Mouse (Mus musculus) cerebellum, adult 11-12 months (tissue): ENCODE data around the gene Wee1.
"Not testable (repeated sequence)": the region's sequence is repeated elsewhere in the genome, so short reads cannot be mapped to it uniquely, and the experiment has no call there.

ENCODE experiments used
- DNase-seq: peaks from one replicate; pipeline ENCODE4 v3.0.0; 2022

The Wee1 gene

DNA sequence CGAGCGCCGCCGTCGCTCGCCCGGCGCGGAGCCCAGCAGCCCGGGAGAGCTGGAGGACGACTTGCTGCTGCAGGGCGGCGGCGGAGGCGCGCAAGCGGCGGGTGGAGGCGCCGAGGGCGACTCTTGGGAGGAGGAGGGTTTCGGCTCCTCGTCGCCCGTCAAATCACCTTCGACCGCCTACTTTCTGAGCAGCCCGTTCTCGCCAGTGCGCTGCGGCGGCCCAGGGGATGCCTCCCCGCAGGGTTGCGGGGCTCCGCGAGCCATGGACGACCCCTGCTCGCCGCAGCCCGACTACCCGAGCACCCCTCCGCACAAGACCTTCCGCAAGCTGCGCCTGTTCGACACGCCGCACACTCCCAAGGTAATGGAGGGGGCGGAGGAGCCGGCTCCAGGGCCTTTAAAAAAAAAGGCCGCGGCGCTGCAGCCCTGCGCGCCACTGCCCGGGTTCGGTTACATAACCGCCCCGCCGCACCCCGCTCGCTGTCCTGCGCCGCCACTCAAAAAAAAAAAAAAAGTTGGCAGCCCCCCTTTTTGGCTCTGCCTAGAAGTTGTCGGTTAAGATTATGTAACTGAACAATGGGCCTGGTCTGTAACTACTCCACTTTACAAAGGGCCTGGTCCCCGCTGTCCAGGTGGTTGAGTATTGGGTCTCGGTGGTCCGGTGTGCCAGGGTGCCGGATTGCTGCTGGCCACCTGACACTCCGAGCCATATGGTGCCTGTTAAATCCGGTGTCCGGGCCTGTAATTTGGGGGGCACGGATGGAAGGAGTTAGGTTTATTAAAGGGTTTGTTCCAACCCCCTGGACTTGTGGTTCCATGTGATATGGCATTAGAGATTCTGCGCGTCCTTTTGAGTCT lies 948 bp downstream of the Wee1 start:
- DNase-seq: peak; percentile 84

GRCm38 (mm10) chr7:110123844-110124555 lies 2.2 kb downstream of the Wee1 start:
- peak; percentile 26 for DNase-seq

- no peak for DNase-seq
These were observed 6.7 kb downstream of the Wee1 start for GRCm38 (mm10) chr7:110128566-110128965.

GRCm38 (mm10) chr7:110132272-110132671 lies 10.4 kb downstream of the Wee1 start:
- DNase-seq: not testable (repeated sequence)

DNA sequence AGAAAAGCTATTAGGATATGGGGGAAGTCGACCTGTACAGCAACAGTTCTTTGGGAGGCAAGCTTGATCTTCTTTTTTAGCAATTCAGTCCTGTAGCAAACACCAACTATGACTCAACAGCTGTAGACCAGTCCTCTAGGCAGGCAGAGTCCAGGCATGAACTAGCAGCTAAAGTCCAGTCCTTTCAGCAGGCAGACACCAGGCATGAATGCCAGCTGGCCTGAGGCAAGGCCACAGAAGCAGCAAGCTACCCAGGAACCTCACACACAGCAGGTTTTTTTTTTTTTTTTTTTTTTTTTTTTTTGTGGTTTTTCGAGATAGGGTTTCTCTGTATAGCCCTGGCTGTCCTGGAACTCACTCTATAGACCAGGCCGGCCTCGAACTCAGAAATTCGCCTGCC lies 12.1 kb downstream of the Wee1 start:
- DNase-seq: no peak

GRCm38 (mm10) chr7:110138538-110138937 lies 16.7 kb downstream of the Wee1 start:
- no peak for DNase-seq

GRCm38 (mm10) chr7:110143863-110144262 lies 22.0 kb downstream of the Wee1 start:
- no peak for DNase-seq

DNA sequence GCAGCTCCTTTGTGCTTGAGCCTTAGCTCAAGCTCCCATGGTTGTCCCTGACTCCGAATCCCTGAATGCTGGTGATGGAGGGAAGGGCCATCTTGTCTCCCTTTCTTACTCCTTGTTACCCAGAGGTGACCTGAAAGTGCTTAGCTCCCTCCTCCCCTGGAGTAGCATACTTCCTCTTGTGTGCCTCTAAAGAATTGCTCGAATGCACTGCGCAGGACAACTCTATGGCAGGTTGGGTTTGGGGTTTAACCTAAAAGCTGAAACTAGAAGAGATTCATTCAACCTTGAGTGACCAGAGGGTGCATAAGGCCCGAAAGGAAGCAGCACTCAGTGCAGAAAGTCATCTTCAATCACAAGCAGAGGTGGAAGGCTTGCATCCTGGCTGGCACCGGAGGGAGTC lies 31.0 kb downstream of the Wee1 start:
- no peak for DNase-seq

- no peak for DNase-seq
These were observed 34.9 kb downstream of the Wee1 start for GRCm38 (mm10) chr7:110156712-110157260.

DNA sequence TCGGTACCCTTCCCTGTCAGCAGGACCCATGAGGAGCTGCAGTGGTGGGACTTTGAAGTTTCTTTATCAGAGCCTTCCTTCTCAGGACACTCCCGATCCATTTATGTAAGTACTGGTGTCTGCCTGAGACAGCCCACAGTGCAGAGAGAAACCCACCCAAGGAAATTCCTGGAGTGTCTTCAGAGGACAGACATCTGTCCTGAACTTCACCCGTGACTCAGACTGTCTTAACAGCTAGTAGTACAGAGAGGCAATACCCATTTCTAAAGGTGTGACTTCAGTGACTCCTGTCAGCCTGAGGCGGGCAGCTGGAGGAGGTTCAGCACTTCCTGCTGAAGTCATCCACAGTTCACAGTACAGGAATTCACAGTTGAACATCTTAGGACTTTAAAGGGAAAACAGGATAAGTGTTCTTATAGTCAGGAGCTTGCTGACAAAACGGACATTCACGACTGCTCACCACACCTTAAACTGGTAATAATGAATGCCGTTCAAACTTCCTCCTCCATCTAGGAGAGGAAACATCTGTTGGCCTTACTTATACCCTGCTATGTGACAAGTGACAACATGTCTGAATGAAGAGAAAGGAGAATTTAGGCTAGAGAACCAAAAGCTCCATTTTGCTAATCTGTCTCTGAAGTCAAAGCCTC lies 35.5 kb downstream of the Wee1 start:
- no peak for DNase-seq

DNA sequence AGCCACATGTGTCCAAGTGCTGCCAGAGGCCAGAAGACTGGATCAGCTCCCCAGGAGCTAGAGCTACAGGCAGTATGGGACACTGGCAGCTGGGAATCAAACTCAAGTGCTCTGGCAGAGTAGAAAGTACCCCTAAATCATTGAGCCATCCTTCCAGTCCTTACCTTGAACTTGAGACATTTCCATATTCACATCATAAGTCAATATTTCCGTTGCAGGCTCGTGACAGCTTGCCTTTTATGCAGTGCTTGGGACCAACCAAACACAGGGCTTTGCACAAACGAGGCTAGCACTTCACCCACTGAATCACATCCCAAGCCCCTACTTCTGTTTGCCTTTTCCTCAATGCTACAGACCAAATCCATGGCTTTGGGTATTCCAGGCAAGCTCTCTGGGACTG lies 36.2 kb downstream of the Wee1 start:
- no peak for DNase-seq

DNA sequence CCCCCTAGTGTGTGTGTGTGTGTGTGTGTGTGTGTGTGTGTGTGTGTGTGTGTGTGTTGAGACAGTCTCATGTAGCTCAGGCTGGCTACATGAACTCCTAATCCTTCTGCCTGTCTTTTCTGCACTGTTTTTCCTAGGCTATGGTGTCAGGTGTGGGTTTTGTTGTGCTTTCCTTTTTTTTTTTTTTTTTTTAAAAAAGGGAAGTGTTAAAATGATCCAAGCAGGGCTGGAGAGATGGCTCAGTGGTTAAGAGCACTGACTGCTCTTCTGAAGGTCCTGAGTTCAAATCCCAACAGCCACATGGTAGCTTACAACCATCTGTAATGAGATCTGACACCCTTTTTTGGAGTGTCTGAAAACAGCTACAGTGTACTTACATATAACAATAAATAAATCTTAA lies 38.3 kb downstream of the Wee1 start:
- not testable (repeated sequence) for DNase-seq

DNA sequence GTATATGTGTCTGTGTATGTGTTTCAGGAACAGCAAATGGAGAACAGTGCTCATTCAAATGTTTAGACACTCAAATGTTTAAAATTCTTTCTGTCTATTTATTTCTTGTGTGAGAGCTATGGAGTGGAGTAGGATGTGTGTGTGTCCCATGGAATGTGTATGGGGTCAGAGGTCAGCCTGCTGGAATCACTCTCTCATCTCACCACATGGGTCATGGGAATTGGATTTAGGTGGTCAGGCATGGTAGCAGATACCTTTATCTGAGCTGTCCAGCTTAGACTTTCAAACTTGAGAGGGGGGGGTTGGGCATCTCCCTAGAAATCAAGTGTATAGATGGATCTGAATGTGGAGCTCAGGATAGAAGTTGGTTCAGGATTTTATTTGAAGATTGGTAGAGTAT lies 38.8 kb downstream of the Wee1 start:
- no peak for DNase-seq

- DNase-seq: no peak
These were observed 41.2 kb downstream of the Wee1 start for GRCm38 (mm10) chr7:110163024-110163423.

DNA sequence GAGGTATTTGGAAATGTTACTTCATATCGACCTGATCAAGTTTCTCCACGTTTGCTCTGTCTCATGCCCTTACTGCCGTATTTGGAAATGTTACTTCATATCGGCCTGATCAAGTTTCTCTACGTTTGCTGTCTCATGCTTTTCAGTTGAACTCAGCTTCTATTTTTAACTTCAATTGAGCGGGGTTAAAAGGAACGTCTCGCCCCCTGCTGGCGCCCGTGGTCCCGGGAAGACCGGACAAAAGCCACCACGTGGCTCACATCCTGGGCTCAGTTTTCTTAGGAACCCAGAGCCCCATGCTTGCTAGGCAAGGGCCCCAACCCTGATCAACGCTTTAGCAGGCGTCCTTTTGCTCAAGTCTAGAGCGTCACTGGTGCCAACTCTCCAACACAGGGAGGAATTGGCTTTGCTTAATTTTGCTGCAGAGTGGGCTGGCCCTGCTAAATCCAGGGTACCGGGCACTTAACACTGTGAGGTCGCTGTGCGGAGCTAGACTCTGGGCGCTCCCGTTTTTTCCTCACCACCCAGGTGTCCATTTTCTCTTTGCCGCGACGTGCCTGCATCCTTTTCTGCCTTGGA lies 42.3 kb downstream of the Wee1 start:
- peak; percentile 45 for DNase-seq

DNA sequence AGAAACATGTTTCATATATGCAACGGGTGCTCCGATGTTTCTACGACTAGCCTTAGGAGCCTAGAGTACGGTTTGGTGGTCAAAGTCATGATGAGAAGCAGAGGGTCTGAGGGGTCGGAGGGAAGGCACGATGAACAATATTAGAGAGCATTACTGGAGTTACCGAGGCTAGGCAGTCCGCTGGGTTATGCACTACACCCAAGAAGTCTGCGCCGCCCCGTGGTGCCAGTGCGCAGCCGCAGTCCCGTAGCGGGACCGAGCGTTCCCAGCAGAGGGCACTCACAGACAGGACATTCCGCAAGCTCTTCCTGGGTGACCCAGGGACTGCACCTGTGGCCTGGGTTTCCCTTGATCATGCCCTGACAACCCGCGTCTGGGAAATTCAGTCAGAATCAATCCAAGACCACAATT lies 42.9 kb downstream of the Wee1 start:
- DNase-seq: peak; percentile 87

DNA sequence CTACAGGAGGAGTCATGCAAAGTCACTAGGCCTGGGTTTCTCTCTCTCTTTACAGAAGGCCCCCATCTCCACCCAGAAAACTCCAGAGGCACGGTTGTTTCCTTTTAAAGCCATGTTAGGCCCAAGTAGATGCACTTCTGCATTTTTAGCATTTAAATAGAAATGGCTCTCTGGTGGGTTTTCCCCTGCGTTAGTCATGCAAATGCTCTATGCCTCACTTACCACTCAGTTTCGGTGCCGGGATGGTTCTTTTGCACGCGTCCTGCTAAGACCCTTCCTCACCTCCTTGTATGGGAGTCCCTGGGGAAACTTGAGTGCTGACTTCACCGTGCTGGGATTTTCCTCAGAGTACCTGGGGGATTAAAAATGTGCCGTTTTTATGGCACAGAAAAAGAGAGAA lies 44.4 kb downstream of the Wee1 start:
- DNase-seq: no peak

- DNase-seq: no peak
These were observed 57.4 kb downstream of the Wee1 start for GRCm38 (mm10) chr7:110179208-110179607.

GRCm38 (mm10) chr7:110180613-110181012 lies 58.8 kb downstream of the Wee1 start:
- no peak for DNase-seq

GRCm38 (mm10) chr7:110181446-110181845 lies 59.6 kb downstream of the Wee1 start:
- no peak for DNase-seq

GRCm38 (mm10) chr7:110184608-110185007 lies 62.8 kb downstream of the Wee1 start:
- DNase-seq: no peak

- no peak for DNase-seq
These were observed 68.1 kb downstream of the Wee1 start for GRCm38 (mm10) chr7:110189951-110190350.
